Mouse (Mus musculus) G1E (cell line): ENCODE measurements at regions not wholly inside any gene's neighbourhood (a gene's known extent, or its start where the extent isn't known, plus 50 kb on each side); places are given as distances from the start of the nearest gene placed in this dataset.

Experiments
- CTCF ChIP-seq: IDR thresholded peaks from 2 replicates; pipeline ENCODE4 v1.5.1; 2012; ENCODE audit warnings: low read depth, low read length, inconsistent platforms, mixed read lengths
- GATA1 ChIP-seq: IDR thresholded peaks from 2 replicates; pipeline ENCODE4 v1.6.1; 2012; ENCODE audit warnings: borderline replicate concordance, low read length, inconsistent platforms, mixed read lengths
- GATA2 ChIP-seq: IDR thresholded peaks from 2 replicates; pipeline ENCODE4 v1.6.1; 2012; ENCODE audit warnings: low read depth, low read length, inconsistent platforms, borderline replicate concordance
- POLR2AphosphoS5 ChIP-seq: IDR thresholded peaks from 2 replicates; pipeline ENCODE4 v1.6.1; 2012; ENCODE audit warnings: low read depth, low read length, inconsistent platforms; ENCODE audit not compliant: insufficient replicate concordance
- TAL1 ChIP-seq: conservative IDR thresholded peaks from 2 replicates; pipeline ENCODE4 v1.6.1; 2012; ENCODE audit warnings: low read depth, low read length, inconsistent platforms, mixed read lengths

GRCm38 (mm10) chr2:105516267-105517133, 117.4 kb upstream of the Rcn1 start:
- no peak for TF ChIP-seq CTCF
- no peak for TF ChIP-seq GATA2
- TF ChIP-seq TAL1: no peak
- TF ChIP-seq GATA1: no peak
- no peak for TF ChIP-seq POLR2AphosphoS5
